Mouse (Mus musculus) midbrain, postnatal 0 days (tissue): ENCODE results near the gene Ptprd. TPM values are rescaled to one million over a fixed set of nuclear protein-coding genes. Genes with fewer than 3 reads are reported as not detected.
"Not testable (repeated sequence)": the region's sequence is repeated elsewhere in the genome, so short reads cannot be mapped to it uniquely, and the experiment has no call there.

Experiments used
- ATAC-seq: fragments of 200-750 bp; cut with Nextera tagmentation; 2 replicates; pipeline ENCODE4 v1.8.0; 2017; ENCODE audit warnings: moderate number of reproducible peaks, mild to moderate bottlenecking, moderate TSS enrichment, moderate library complexity; ENCODE audit not compliant: low FRiP score
- DNase-seq: peaks from one replicate; pipeline ENCODE4 v3.0.0-alpha.2; 2015; ENCODE audit warnings: low spot score
- H3K27ac ChIP-seq: fragments of 300-500 bp; sonication (generic); 2 replicates; pipeline ENCODE4 v1.5.1; 2014; ENCODE audit warnings: low read depth, mild to moderate bottlenecking, low read length, mixed read lengths
- H3K27me3 ChIP-seq: fragments of 300-500 bp; sonication (generic); 2 replicates; pipeline ENCODE4 v1.6.1; 2014; ENCODE audit warnings: low read length, control low read depth, mixed read lengths; ENCODE audit not compliant: insufficient read depth
- H3K36me3 ChIP-seq: fragments of 300-500 bp; sonication (generic); 2 replicates; pipeline ENCODE4 v1.6.1; 2014; ENCODE audit warnings: low read length, control low read depth, mixed read lengths; ENCODE audit not compliant: insufficient read depth
- H3K4me1 ChIP-seq: fragments of 300-500 bp; sonication (generic); 2 replicates; pipeline ENCODE4 v1.6.1; 2014; ENCODE audit warnings: mild to moderate bottlenecking, control low read depth, antibody characterized with exemption, low read length, mixed read lengths; ENCODE audit not compliant: insufficient read depth
- H3K4me2 ChIP-seq: fragments of 300-500 bp; sonication (generic); 2 replicates; pipeline ENCODE4 v1.6.1; 2014; ENCODE audit warnings: low read depth, mild to moderate bottlenecking, low read length, mixed read lengths; ENCODE audit not compliant: poor library complexity, severe bottlenecking
- H3K4me3 ChIP-seq: fragments of 300-500 bp; sonication (generic); 2 replicates; pipeline ENCODE4 v1.5.1; 2014; ENCODE audit warnings: low read depth, mild to moderate bottlenecking, low read length, moderate library complexity
- H3K9ac ChIP-seq: fragments of 300-500 bp; sonication (generic); replicated peaks from 2 replicates; pipeline ENCODE4 v1.6.1; 2014; ENCODE audit warnings: mild to moderate bottlenecking, low read length, moderate library complexity, mixed read lengths; ENCODE audit not compliant: poor library complexity, severe bottlenecking
- H3K9me3 ChIP-seq: fragments of 300-500 bp; sonication (generic); 2 replicates; pipeline ENCODE4 v1.6.1; 2016; ENCODE audit warnings: low read length, control low read depth
- CTCF ChIP-seq: IDR thresholded peaks from 2 replicates; pipeline ENCODE4 v1.5.1; 2016; ENCODE audit warnings: antibody characterized with exemption, mild to moderate bottlenecking
- WGBS: fragments of 180-500 bp; shearing (Covaris S2); extraction: QIAGEN DNeasy Blood & Tissue Kit; methylation state at CpG from one replicate; pipeline ENCODE4 v1.1.7; 2014; 5-methylcytosine and 5-hydroxymethylcytosine counted together
- polyA plus RNA-seq: library from polyadenylated mRNA; unstranded; fragments of >200 nt; fragmentation: Nextera tagmentation; extraction: Ambion mirVana; gene quantifications from 2 replicates; pipeline ENCODE4 v1.2.1, GENCODE M21; 2015
- total RNA-seq: library from RNA; depleted of rRNA; stranded (reverse); fragments of >200 nt; gene quantifications from 2 replicates; pipeline ENCODE4 v1.2.3, GENCODE M21; 2014

Ptprd gene
- total and polyA plus RNA-seq, 2 experiments from 2014 or later = 66.1 to 102 TPM

DNA sequence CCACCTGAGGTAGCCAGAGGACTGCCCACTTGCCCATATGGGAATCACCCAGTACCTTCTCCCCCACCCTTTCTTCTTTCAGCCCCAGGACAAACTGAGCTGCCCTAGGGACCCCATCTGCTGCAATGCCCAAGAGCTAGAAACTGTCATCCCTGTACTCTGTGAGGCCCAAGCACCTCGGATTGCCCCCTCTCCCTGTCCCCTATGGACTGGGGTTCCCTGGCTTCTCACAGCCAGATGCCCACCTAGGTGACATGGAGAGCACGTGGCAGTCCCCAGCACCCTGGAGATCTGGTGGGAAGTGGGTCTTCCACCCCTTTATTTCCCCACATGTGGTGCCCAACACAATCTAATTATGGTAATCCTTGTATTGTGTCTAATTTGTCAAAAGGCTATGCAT lies 331.5 kb downstream of the Ptprd start:
- DNase-seq (no peak), ATAC-seq (no peak)
- Histone ChIP-seq H3K9me3 (no peaks in the 10 kb centered on the region), H3K4me3 (no peak overlapping the region), H3K4me2 (no peak overlapping the region), H3K27me3 (no peaks in the 10 kb centered on the region), H3K36me3 (no peaks in the 10 kb centered on the region), H3K4me1 (no peaks in the 10 kb centered on the region), H3K27ac (no peak overlapping the region), H3K9ac (no peak overlapping the region)
- WGBS = 25% methylated on average over 2 of the region's 2 CpGs
- no peak for TF ChIP-seq CTCF

DNA sequence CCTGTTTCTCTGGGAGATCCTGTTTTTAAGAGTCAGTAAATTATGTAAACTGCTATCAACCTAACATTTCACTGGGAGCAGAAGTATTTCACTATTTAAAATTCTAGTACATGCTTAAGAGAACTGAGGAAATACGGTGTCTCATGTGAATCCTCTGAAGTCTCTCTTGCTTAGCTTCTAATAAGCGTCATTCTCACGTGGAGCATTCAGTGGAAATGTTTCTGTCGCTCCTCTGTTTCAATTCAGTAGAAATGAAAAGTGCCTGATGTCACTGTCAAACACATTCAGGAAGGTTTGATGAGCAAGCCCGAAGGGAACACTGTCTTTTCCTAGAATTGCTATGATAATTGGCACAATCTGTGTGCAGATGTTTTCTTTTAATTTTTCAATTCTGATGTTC lies 350.5 kb downstream of the Ptprd start:
- no peak overlapping the region for H3K9ac ChIP-seq
- no peaks in the 10 kb centered on the region for H3K36me3 ChIP-seq
- no peak for TF ChIP-seq CTCF
- ATAC-seq (0 out of 2 replicates have a peak, but pooled peaks have one; percentile 34), DNase-seq (peak; percentile 5)
- 49% methylated on average over 5 of the region's 5 CpGs for WGBS
- no peaks in the 10 kb centered on the region for H3K4me1 ChIP-seq
- no peaks in the 10 kb centered on the region for H3K9me3 ChIP-seq
- H3K4me2 ChIP-seq = no peak overlapping the region
- H3K27me3 ChIP-seq = no peaks in the 10 kb centered on the region
- H3K4me3 ChIP-seq = no peak overlapping the region
- H3K27ac ChIP-seq = no peak overlapping the region

DNA sequence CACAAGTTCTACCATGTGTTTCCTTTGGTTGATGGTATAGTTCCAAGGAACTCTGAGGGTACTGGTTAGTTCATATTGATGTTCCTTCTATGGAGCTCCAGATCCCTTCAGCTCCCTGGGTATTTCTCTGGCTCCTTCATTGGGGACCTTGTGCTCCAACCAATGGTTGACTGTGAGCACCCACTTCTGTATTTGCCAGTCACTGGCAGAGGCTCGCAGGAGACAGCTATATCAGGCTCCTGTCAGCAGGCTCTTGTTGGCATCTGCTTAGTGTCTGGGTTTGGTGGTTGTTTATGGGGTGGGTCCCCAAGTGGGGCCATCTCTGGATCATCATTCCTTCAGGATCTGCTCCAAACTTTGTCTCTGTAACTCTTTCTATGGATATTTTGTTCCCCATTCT lies 414.4 kb downstream of the Ptprd start:
- ATAC-seq = not testable (repeated sequence)
- 85% methylated on average over 1 of the region's 1 CpGs for WGBS

DNA sequence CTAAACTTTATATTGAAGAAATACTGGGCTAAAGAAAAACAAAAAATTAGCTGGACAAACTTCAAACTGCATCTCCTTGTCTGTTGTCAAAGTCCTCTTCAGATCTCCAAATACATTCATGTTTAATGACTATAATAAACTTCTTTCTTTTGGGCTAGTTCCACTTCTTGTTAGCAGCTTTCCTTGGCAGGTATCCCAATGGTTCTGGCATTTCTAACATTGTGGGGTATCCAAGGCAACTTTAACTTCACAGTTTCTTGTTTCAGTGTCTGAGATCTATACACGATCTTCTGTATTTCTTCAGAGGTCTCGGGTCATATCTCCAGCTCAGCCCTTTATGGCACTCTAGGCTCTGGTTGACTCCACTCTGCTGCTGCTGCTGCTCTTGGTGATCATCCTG lies 434.5 kb downstream of the Ptprd start:
- WGBS = 83% methylated on average over 2 of the region's 2 CpGs
- Histone ChIP-seq H3K4me1 (no peaks in the 10 kb centered on the region), H3K4me3 (no peak overlapping the region), H3K27ac (no peak overlapping the region), H3K9me3 (no peaks in the 10 kb centered on the region), H3K9ac (no peak overlapping the region), H3K27me3 (no peaks in the 10 kb centered on the region), H3K36me3 (no peaks in the 10 kb centered on the region), H3K4me2 (no peak overlapping the region)
- ATAC-seq (no peak), DNase-seq (no peak)
- no peak for TF ChIP-seq CTCF

More for the DNA sequence above, 414.4 kb downstream of the Ptprd start:
- H3K9ac ChIP-seq, H3K4me1 ChIP-seq, H3K27me3 ChIP-seq, H3K4me3 ChIP-seq, H3K36me3 ChIP-seq, DNase-seq, H3K9me3 ChIP-seq, H3K4me2 ChIP-seq, H3K27ac ChIP-seq: not testable (repeated sequence)

DNA sequence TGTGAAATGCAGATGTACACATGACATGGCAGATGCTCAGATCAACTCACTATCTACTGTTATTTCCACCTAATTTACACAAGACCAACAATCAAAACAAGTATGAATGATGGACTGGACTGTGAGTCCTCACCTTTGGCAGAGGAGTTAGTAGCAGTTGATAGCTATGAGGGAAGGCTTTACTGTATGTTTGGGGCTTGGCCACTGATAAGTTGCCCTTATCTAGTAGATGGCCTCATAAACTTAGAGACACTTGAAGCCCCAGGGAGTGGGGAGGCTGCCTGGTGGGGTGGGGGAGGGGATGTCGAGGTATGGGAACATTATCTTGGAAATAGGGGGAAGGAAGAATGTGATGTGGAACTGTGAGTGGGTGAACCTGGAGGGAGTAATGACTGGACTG lies 448.0 kb downstream of the Ptprd start:
- Histone ChIP-seq H3K27ac (no peak overlapping the region), H3K4me2 (no peak overlapping the region), H3K9me3 (no peaks in the 10 kb centered on the region), H3K27me3 (no peaks in the 10 kb centered on the region), H3K4me1 (no peaks in the 10 kb centered on the region), H3K9ac (no peak overlapping the region), H3K36me3 (no peaks in the 10 kb centered on the region), H3K4me3 (no peak overlapping the region)
- 76% methylated on average over 1 of the region's 1 CpGs for WGBS
- TF ChIP-seq CTCF = no peak
- DNase-seq (no peak), ATAC-seq (no peak)

DNA sequence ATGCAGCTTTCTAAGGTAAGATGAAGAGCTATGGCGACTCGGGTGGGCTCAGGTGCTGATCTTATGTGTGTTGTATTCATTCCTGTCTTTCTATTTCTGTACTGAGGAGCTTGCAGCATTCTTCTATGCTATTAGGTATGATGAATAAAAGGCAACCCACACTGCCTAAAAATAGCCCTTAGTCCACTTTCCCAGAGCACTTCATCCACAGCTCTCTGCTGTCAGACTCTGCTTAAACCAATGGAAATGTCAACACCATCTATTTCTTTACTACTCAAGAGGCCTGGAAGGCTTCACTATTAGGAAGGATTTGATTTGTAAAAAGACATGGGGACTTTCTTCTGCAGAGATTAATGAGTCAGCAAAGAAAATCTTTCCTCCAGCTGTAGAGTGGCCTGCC lies 468.4 kb downstream of the Ptprd start:
- Histone ChIP-seq H3K4me2 (no peak overlapping the region), H3K9ac (no peak overlapping the region), H3K27me3 (no peaks in the 10 kb centered on the region), H3K9me3 (no peaks in the 10 kb centered on the region), H3K4me3 (no peak overlapping the region), H3K4me1 (no peaks in the 10 kb centered on the region), H3K36me3 (no peaks in the 10 kb centered on the region), H3K27ac (no peak overlapping the region)
- ATAC-seq = no peak
- no peak for TF ChIP-seq CTCF
- 77% methylated on average over 2 of the region's 2 CpGs for WGBS
- no peak for DNase-seq

DNA sequence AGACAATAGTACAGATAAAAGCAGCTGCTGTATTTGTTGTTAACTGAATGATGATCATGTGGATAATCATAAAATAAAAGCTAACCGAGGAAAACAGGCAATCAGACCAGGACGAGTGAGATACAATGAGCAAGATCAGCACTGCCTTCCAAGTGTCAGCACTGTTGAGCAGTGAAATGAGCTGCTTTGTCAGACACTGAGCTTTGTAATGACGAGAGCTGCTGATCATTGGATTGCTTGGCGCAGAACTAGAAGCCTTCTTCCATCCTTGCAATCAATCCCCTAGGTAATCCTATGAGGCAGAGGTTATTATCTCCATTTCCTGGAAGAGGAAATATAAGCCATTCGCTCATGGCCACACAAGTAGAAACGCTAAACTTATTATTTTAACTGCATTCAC lies 489.9 kb downstream of the Ptprd start:
- H3K4me2 ChIP-seq = no peak overlapping the region
- peak overlapping the region; percentile 33; the same call in 1 of the 2 replicates for H3K27ac ChIP-seq
- ATAC-seq (no peak), DNase-seq (peak; percentile 34)
- H3K9me3 ChIP-seq = no peaks in the 10 kb centered on the region
- H3K4me3 ChIP-seq = no peak overlapping the region
- 49% methylated on average over 6 of the region's 6 CpGs for WGBS
- no peaks in the 10 kb centered on the region for H3K36me3 ChIP-seq
- no peaks in the 10 kb centered on the region for H3K4me1 ChIP-seq
- no peak for TF ChIP-seq CTCF
- H3K27me3 ChIP-seq = no peaks in the 10 kb centered on the region
- H3K9ac ChIP-seq = no peak overlapping the region
